Mouse (Mus musculus) kidney, embryonic 15.5 days (tissue): Measurements from ENCODE around the gene Ptpn9. TPM values are rescaled to one million over a fixed set of nuclear protein-coding genes. Genes with fewer than 3 reads are reported as not detected.
"Not testable (repeated sequence)": the region's sequence is repeated elsewhere in the genome, so short reads cannot be mapped to it uniquely, and the experiment has no call there.

Experiments used
- ATAC-seq: fragments of 200-750 bp; cut with Nextera tagmentation; replicated peaks from 2 replicates; pipeline ENCODE4 v1.8.0; 2017; ENCODE audit warnings: moderate TSS enrichment; ENCODE audit not compliant: low FRiP score
- H3K27ac ChIP-seq: fragments of 300-500 bp; sonication (generic); 2 replicates; pipeline ENCODE4 v1.5.1; 2015; ENCODE audit warnings: mild to moderate bottlenecking, inconsistent platforms
- H3K27me3 ChIP-seq: fragments of 300-500 bp; sonication (generic); 2 replicates; pipeline ENCODE4 v1.6.1; 2015; ENCODE audit warnings: inconsistent platforms
- H3K36me3 ChIP-seq: fragments of 300-500 bp; sonication (generic); 2 replicates; pipeline ENCODE4 v1.6.1; 2015; ENCODE audit warnings: inconsistent platforms
- H3K4me1 ChIP-seq: fragments of 300-500 bp; sonication (generic); 2 replicates; pipeline ENCODE4 v1.6.1; 2015; ENCODE audit warnings: inconsistent platforms
- H3K4me2 ChIP-seq: fragments of 300-500 bp; sonication (generic); 2 replicates; pipeline ENCODE4 v1.6.1; 2015; ENCODE audit warnings: moderate library complexity, mild to moderate bottlenecking, inconsistent platforms
- H3K4me3 ChIP-seq: fragments of 300-500 bp; sonication (generic); replicated peaks from 2 replicates; pipeline ENCODE4 v1.5.1; 2015; ENCODE audit warnings: mild to moderate bottlenecking, inconsistent platforms
- H3K9ac ChIP-seq: fragments of 300-500 bp; sonication (generic); 2 replicates; pipeline ENCODE4 v1.6.1; 2015; ENCODE audit warnings: mild to moderate bottlenecking, inconsistent platforms
- H3K9me3 ChIP-seq: fragments of 300-500 bp; sonication (generic); replicated peaks from 2 replicates; pipeline ENCODE4 v1.6.1; 2016; ENCODE audit warnings: inconsistent platforms
- WGBS: fragments of 180-500 bp; shearing (Covaris S2); methylation state at CpG from one replicate; pipeline ENCODE4 v1.1.7; 2015; ENCODE audit warnings: mixed read lengths; 5-methylcytosine and 5-hydroxymethylcytosine counted together
- polyA plus RNA-seq: library from polyadenylated mRNA; unstranded; fragments of >200 nt; fragmentation: Nextera tagmentation; extraction: Ambion mirVana; gene quantifications from 2 replicates; pipeline ENCODE4 v1.2.1, GENCODE M21; 2015

Gene Ptpn9
- polyA plus RNA-seq, 1 experiment from 2014 or later, result 24.2 TPM

- H3K9me3 ChIP-seq, result no peaks in the 10 kb centered on the region
- H3K36me3 ChIP-seq, result peaks cover 33% of the 10 kb centered on the region
- H3K27me3 ChIP-seq, result no peaks in the 10 kb centered on the region
- WGBS, result 83% methylated on average over 3 of the region's 3 CpGs
- no peak for ATAC-seq
- H3K27ac ChIP-seq, result no peak overlapping the region
- H3K4me1 ChIP-seq, result no peaks in the 10 kb centered on the region
- no peak overlapping the region for H3K4me2 ChIP-seq
- H3K4me3 ChIP-seq, result no peak overlapping the region
- H3K9ac ChIP-seq, result no peak overlapping the region
Observed at GRCm38 (mm10) chr9:56975199-56975598, 19.5 kb upstream of the Ptpn9 start.

- Histone ChIP-seq H3K9ac (no peak overlapping the region), H3K27ac (no peak overlapping the region), H3K4me1 (no peaks in the 10 kb centered on the region), H3K4me2 (no peak overlapping the region), H3K9me3 (no peaks in the 10 kb centered on the region), H3K36me3 (peaks cover 36% of the 10 kb centered on the region; the same call in 1 of the 2 replicates), H3K4me3 (no peak overlapping the region), H3K27me3 (no peaks in the 10 kb centered on the region)
- WGBS, result 90% methylated on average over 6 of the region's 6 CpGs
- ATAC-seq, result no peak
Observed at GRCm38 (mm10) chr9:56980186-56980585, 14.5 kb upstream of the Ptpn9 start.

- Histone ChIP-seq H3K4me1 (no peaks in the 10 kb centered on the region), H3K27me3 (no peaks in the 10 kb centered on the region), H3K27ac (no peak overlapping the region), H3K9me3 (no peaks in the 10 kb centered on the region), H3K4me2 (no peak overlapping the region), H3K36me3 (peaks cover 36% of the 10 kb centered on the region; the same call in 1 of the 2 replicates), H3K9ac (no peak overlapping the region), H3K4me3 (no peak overlapping the region)
- WGBS, result 63% methylated on average over 1 of the region's 1 CpGs
- no peak for ATAC-seq
Observed at GRCm38 (mm10) chr9:56981502-56981901, 13.2 kb upstream of the Ptpn9 start.

GRCm38 (mm10) chr9:56995198-56996027, 690 bp downstream of the Ptpn9 start:
- Histone ChIP-seq H3K4me3 (peak overlapping the region; percentile 96), H3K27ac (peak overlapping the region; percentile 98), H3K36me3 (no peaks in the 10 kb centered on the region), H3K9ac (peak overlapping the region; percentile 91), H3K9me3 (no peaks in the 10 kb centered on the region), H3K4me2 (peak overlapping the region; percentile 63), H3K27me3 (no peaks in the 10 kb centered on the region), H3K4me1 (peaks cover 15% of the 10 kb centered on the region)
- under 1% methylated on average over 72 of the region's 80 CpGs for WGBS
- peak; percentile 71 for ATAC-seq

GRCm38 (mm10) chr9:56996028-56996346, 1.3 kb downstream of the Ptpn9 start:
- H3K27ac ChIP-seq, result peak overlapping the region; percentile 98
- no peak for ATAC-seq
- H3K4me1 ChIP-seq, result peaks cover 15% of the 10 kb centered on the region
- H3K9me3 ChIP-seq, result no peaks in the 10 kb centered on the region
- H3K36me3 ChIP-seq, result no peaks in the 10 kb centered on the region
- H3K4me2 ChIP-seq, result peak overlapping the region; percentile 63
- peak overlapping the region; percentile 91 for H3K9ac ChIP-seq
- under 1% methylated on average over 5 of the region's 5 CpGs for WGBS
- H3K27me3 ChIP-seq, result no peaks in the 10 kb centered on the region
- peak overlapping the region; percentile 96 for H3K4me3 ChIP-seq

GRCm38 (mm10) chr9:56997206-56997605, 2.5 kb downstream of the Ptpn9 start:
- H3K9me3 ChIP-seq, result not testable (repeated sequence)
- WGBS, result 68% methylated on average over 1 of the region's 1 CpGs

GRCm38 (mm10) chr9:57003011-57003410, 8.3 kb downstream of the Ptpn9 start:
- peaks cover 20% of the 10 kb centered on the region for H3K36me3 ChIP-seq
- no peak overlapping the region for H3K4me2 ChIP-seq
- no peak overlapping the region for H3K27ac ChIP-seq
- peaks cover 2% of the 10 kb centered on the region; the same call in 1 of the 2 replicates for H3K4me1 ChIP-seq
- 40% methylated on average over 4 of the region's 4 CpGs for WGBS
- H3K9ac ChIP-seq, result no peak overlapping the region
- H3K27me3 ChIP-seq, result no peaks in the 10 kb centered on the region
- no peak for ATAC-seq
- H3K4me3 ChIP-seq, result no peak overlapping the region
- no peaks in the 10 kb centered on the region for H3K9me3 ChIP-seq

More at GRCm38 (mm10) chr9:56997206-56997605, 2.5 kb downstream of the Ptpn9 start:
- not testable (repeated sequence) for H3K36me3 ChIP-seq, ATAC-seq, H3K27me3 ChIP-seq, H3K4me3 ChIP-seq, H3K4me2 ChIP-seq, H3K27ac ChIP-seq, H3K9ac ChIP-seq
- H3K4me1 ChIP-seq, result peaks cover 15% of the 10 kb centered on the region

- WGBS, result 69% methylated on average over 1 of the region's 1 CpGs
- ATAC-seq, result no peak
- no peaks in the 10 kb centered on the region for H3K27me3 ChIP-seq
- no peak overlapping the region for H3K9ac ChIP-seq
- no peak overlapping the region for H3K4me2 ChIP-seq
- H3K4me1 ChIP-seq, result no peaks in the 10 kb centered on the region
- peaks cover 10% of the 10 kb centered on the region; the same call in 1 of the 2 replicates for H3K9me3 ChIP-seq
- peaks cover 28% of the 10 kb centered on the region for H3K36me3 ChIP-seq
- no peak overlapping the region for H3K4me3 ChIP-seq
- H3K27ac ChIP-seq, result no peak overlapping the region
Observed at GRCm38 (mm10) chr9:57012393-57012792, 17.7 kb downstream of the Ptpn9 start.

GRCm38 (mm10) chr9:57012895-57013294, 18.2 kb downstream of the Ptpn9 start:
- H3K4me1 ChIP-seq, result no peaks in the 10 kb centered on the region
- no peak overlapping the region for H3K4me2 ChIP-seq
- WGBS, result 94% methylated on average over 4 of the region's 4 CpGs
- H3K36me3 ChIP-seq, result peaks cover 23% of the 10 kb centered on the region
- H3K9ac ChIP-seq, result no peak overlapping the region
- peaks cover 10% of the 10 kb centered on the region; the same call in 1 of the 2 replicates for H3K9me3 ChIP-seq
- H3K27ac ChIP-seq, result no peak overlapping the region
- no peak overlapping the region for H3K4me3 ChIP-seq
- no peak for ATAC-seq
- H3K27me3 ChIP-seq, result no peaks in the 10 kb centered on the region

- Histone ChIP-seq H3K9ac (no peak overlapping the region), H3K4me3 (no peak overlapping the region), H3K4me2 (no peak overlapping the region), H3K9me3 (peaks cover 10% of the 10 kb centered on the region; the same call in 1 of the 2 replicates), H3K36me3 (peaks cover 19% of the 10 kb centered on the region), H3K27me3 (no peaks in the 10 kb centered on the region), H3K27ac (no peak overlapping the region), H3K4me1 (no peaks in the 10 kb centered on the region)
- WGBS, result 56% methylated on average over 1 of the region's 1 CpGs
- no peak for ATAC-seq
Observed at GRCm38 (mm10) chr9:57013756-57014155, 19.0 kb downstream of the Ptpn9 start.

GRCm38 (mm10) chr9:57014766-57015165, 20.0 kb downstream of the Ptpn9 start:
- no peak overlapping the region for H3K27ac ChIP-seq
- peaks cover 10% of the 10 kb centered on the region; the same call in 1 of the 2 replicates for H3K9me3 ChIP-seq
- H3K4me2 ChIP-seq, result no peak overlapping the region
- peaks cover 20% of the 10 kb centered on the region for H3K36me3 ChIP-seq
- H3K27me3 ChIP-seq, result no peaks in the 10 kb centered on the region
- no peak overlapping the region for H3K9ac ChIP-seq
- H3K4me3 ChIP-seq, result no peak overlapping the region
- no peak for ATAC-seq
- H3K4me1 ChIP-seq, result no peaks in the 10 kb centered on the region
- WGBS, result 74% methylated on average over 1 of the region's 1 CpGs

GRCm38 (mm10) chr9:57017631-57018030, 22.9 kb downstream of the Ptpn9 start:
- Histone ChIP-seq H3K4me3 (no peak overlapping the region), H3K4me2 (no peak overlapping the region), H3K36me3 (peaks cover 47% of the 10 kb centered on the region), H3K9me3 (peaks cover 10% of the 10 kb centered on the region; the same call in 1 of the 2 replicates), H3K27ac (no peak overlapping the region), H3K27me3 (no peaks in the 10 kb centered on the region), H3K9ac (no peak overlapping the region), H3K4me1 (no peaks in the 10 kb centered on the region)
- ATAC-seq, result no peak
- 86% methylated on average over 1 of the region's 1 CpGs for WGBS
